Mouse (Mus musculus): ENCODE data around the gene Slc16a7. TPM values are rescaled to one million over a fixed set of nuclear protein-coding genes. Genes with fewer than 3 reads are reported as not detected.

Gene Slc16a7
- polyA plus RNA-seq (2015; fragmentation: Nextera tagmentation; extraction: Ambion mirVana) = 3.4 and 4.4 TPM in 2 replicates

GRCm38 (mm10) chr10:125388876-125389786 is at the start of gene Slc16a7:
TSS of gene Slc16a7 (minus strand) at chr10:125389465.

Data from adrenal gland, postnatal 0 days (tissue).